Comparison of ENCODE assay signal across 8 mouse cellular contexts in the genomic region with DNA sequence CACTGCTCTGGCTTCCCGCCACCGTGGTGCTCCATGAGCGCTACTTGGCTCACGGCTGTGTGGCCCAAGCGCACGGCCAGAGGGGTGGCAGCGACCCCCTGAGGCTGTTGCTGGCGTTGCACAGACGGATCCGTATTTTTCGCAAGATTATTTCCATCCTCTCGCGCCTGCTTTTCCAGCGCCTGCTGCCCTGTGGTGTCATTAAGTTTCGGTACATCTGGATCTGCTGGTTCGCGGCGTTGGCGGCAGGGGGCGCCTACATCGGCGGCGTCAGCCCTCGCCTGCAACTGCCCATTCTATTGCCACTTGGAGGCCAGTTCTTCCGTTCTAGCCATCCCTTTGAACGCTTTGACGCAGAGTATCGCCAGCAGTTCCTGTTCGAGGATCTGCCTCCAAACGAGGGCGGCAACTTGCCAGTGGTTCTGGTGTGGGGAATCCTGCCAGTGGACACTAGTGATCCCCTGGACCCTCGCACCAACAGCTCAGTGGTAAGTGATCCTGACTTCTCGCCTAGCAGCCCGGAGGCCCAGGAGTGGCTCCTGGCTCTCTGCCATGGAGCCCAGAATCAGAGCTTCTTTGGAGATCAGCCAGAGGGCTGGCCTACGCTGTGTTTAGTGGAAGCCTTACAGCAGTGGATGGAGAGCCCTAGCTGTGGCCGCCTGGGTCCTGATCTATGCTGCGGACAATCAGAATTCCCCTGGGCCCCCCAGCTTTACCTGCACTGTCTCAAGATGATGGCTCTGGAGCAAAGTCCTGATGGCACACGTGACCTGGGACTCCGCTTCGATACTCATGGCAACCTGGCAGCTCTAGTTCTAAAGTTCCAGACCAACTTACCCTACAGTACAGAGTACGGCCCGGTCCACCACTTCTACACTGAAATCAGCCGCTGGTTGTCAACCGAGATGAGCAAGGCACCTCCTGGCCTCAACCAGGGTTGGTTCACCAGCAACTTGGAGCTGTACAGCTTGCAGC. TPM values are rescaled to one million over a fixed set of nuclear protein-coding genes. Genes with fewer than 3 reads are reported as not detected.
DNase-seq lines count a peak whose midpoint lies in the region; ATAC-seq lines count a peak whose summit lies in the region.

No protein-coding gene starts in this region.

- DNase-seq in A20 (ENCODE audit: low read depth, low spot score) = peak; percentile 52
- peak; percentile 84 for DNase-seq in adrenal gland, postnatal 10 days
- DNase-seq in embryonic facial prominence, embryonic 10.5 days (ENCODE audit: low spot score) = peak; percentile 80
- DNase-seq in heart, adult 11 months = peak; percentile 96
- DNase-seq in kidney, adult 11 months = peak; percentile 68

- no peak overlapping the region for H3K9ac ChIP-seq in limb, embryonic 15.5 days
- H3K9ac ChIP-seq in midbrain, embryonic 15.5 days = no peak overlapping the region
- H3K9ac ChIP-seq in stomach, embryonic 14.5 days (replicated peaks; ENCODE audit: low read depth, low read length) = no peak overlapping the region

- H3K27me3 ChIP-seq in embryonic facial prominence, embryonic 10.5 days (replicated peaks; ENCODE audit: low read depth, poor library complexity, severe bottlenecking) = peaks cover 48% of the 10 kb centered on the region
- H3K27me3 ChIP-seq in limb, embryonic 15.5 days = peaks cover 19% of the 10 kb centered on the region
- peaks cover 7% of the 10 kb centered on the region; the same call in 1 of the 2 replicates for H3K27me3 ChIP-seq in midbrain, embryonic 15.5 days (replicated peaks)
- H3K27me3 ChIP-seq in stomach, embryonic 14.5 days (ENCODE audit: control insufficient read depth, insufficient read depth, low read length) = no peaks in the 10 kb centered on the region

- no peak overlapping the region for H3K27ac ChIP-seq in embryonic facial prominence, embryonic 10.5 days (replicated peaks)
- H3K27ac ChIP-seq in limb, embryonic 15.5 days = no peak overlapping the region
- H3K27ac ChIP-seq in midbrain, embryonic 15.5 days = no peak overlapping the region
- no peak overlapping the region for H3K27ac ChIP-seq in stomach, embryonic 14.5 days (ENCODE audit: low read length)

- H3K9me3 ChIP-seq in embryonic facial prominence, embryonic 10.5 days = no peaks in the 10 kb centered on the region
- H3K9me3 ChIP-seq in limb, embryonic 15.5 days = no peaks in the 10 kb centered on the region
- H3K9me3 ChIP-seq in midbrain, embryonic 15.5 days = no peaks in the 10 kb centered on the region
- H3K9me3 ChIP-seq in stomach, embryonic 14.5 days (ENCODE audit: control insufficient read depth, low read depth, low read length) = no peaks in the 10 kb centered on the region

- peaks cover 9% of the 10 kb centered on the region for H3K4me1 ChIP-seq in embryonic facial prominence, embryonic 10.5 days
- peaks cover 9% of the 10 kb centered on the region for H3K4me1 ChIP-seq in limb, embryonic 15.5 days
- H3K4me1 ChIP-seq in midbrain, embryonic 15.5 days = peaks cover 8% of the 10 kb centered on the region; the same call in 1 of the 2 replicates
- H3K4me1 ChIP-seq in stomach, embryonic 14.5 days (ENCODE audit: control insufficient read depth, insufficient read depth, low read length) = no peaks in the 10 kb centered on the region; the same call in 1 of the 2 replicates

- H3K36me3 ChIP-seq in embryonic facial prominence, embryonic 10.5 days (replicated peaks) = no peaks in the 10 kb centered on the region
- no peaks in the 10 kb centered on the region for H3K36me3 ChIP-seq in limb, embryonic 15.5 days
- H3K36me3 ChIP-seq in midbrain, embryonic 15.5 days (replicated peaks) = peaks cover 49% of the 10 kb centered on the region
- H3K36me3 ChIP-seq in stomach, embryonic 14.5 days (ENCODE audit: control insufficient read depth, insufficient read depth, low read length) = no peaks in the 10 kb centered on the region

- 28% methylated on average over 44 of the region's 44 CpGs for WGBS in embryonic facial prominence, embryonic 10.5 days
- 23% methylated on average over 44 of the region's 44 CpGs for WGBS in limb, embryonic 15.5 days
- 25% methylated on average over 44 of the region's 44 CpGs for WGBS in midbrain, embryonic 15.5 days
- 24% methylated on average over 44 of the region's 44 CpGs for WGBS in stomach, embryonic 14.5 days

- H3K4me3 ChIP-seq in embryonic facial prominence, embryonic 10.5 days = peak overlapping the region; percentile 40
- peak overlapping the region; percentile 8; the same call in 1 of the 2 replicates for H3K4me3 ChIP-seq in limb, embryonic 15.5 days
- no peak overlapping the region for H3K4me3 ChIP-seq in midbrain, embryonic 15.5 days
- H3K4me3 ChIP-seq in stomach, embryonic 14.5 days (ENCODE audit: low read depth, low read length) = no peak overlapping the region

- peak overlapping the region; percentile 41 for H3K4me2 ChIP-seq in limb, embryonic 15.5 days
- H3K4me2 ChIP-seq in midbrain, embryonic 15.5 days = peak overlapping the region; percentile 24
- H3K4me2 ChIP-seq in stomach, embryonic 14.5 days (replicated peaks; ENCODE audit: low read depth, low read length) = peak overlapping the region; percentile 22

- peak; percentile 2; the same call in 1 of the 2 replicates for ATAC-seq in limb, embryonic 15.5 days (ENCODE audit: insufficient number of reproducible peaks, low FRiP score, low TSS enrichment, low read depth)
- peak; percentile 67 for ATAC-seq in midbrain, embryonic 15.5 days (replicated peaks)
- ATAC-seq in stomach, embryonic 14.5 days (ENCODE audit: insufficient number of reproducible peaks, insufficient read depth, low FRiP score, low read depth) = peak; percentile 47; the same call in 1 of the 2 replicates

RNA-seq across cellular contexts. Expression of a gene that starts 11.3 kb away (rescaled TPM):
- total RNA-seq in adrenal gland, postnatal 10 days (2021) = 10 to 100 TPM; 22.0 to 26.2 TPM
- polyA plus RNA-seq in embryonic facial prominence, embryonic 10.5 days (2016; fragmentation: Nextera tagmentation; extraction: Ambion mirVana) = 1.2 and 1.4 TPM in 2 replicates
- 0.09 and 0.28 TPM in 2 replicates for polyA plus RNA-seq in limb, embryonic 15.5 days (2015; fragmentation: Nextera tagmentation; extraction: Ambion mirVana)
- polyA plus RNA-seq in midbrain, embryonic 15.5 days (2015; fragmentation: Nextera tagmentation; extraction: Ambion mirVana) = 65.5 and 75.2 TPM in 2 replicates
- polyA plus RNA-seq in stomach, embryonic 14.5 days (2014; fragmentation: Nextera tagmentation; extraction: Ambion mirVana) = 2.1 and 2.8 TPM in 2 replicates

RNA-seq across cellular contexts. Expression of a gene that starts 18.3 kb away (rescaled TPM):
- not detected for total RNA-seq in adrenal gland, postnatal 10 days (2021)
- polyA plus RNA-seq in embryonic facial prominence, embryonic 10.5 days (2016; fragmentation: Nextera tagmentation; extraction: Ambion mirVana) = not detected in 2 replicates
- polyA plus RNA-seq in limb, embryonic 15.5 days (2015; fragmentation: Nextera tagmentation; extraction: Ambion mirVana) = 2.7 and 3.8 TPM in 2 replicates
- polyA plus RNA-seq in midbrain, embryonic 15.5 days (2015; fragmentation: Nextera tagmentation; extraction: Ambion mirVana) = not detected in 2 replicates
- polyA plus RNA-seq in stomach, embryonic 14.5 days (2014; fragmentation: Nextera tagmentation; extraction: Ambion mirVana) = 22.2 and 24.8 TPM in 2 replicates

RNA-seq across cellular contexts. Expression of a gene that starts 23.0 kb away (rescaled TPM):
- 10 to 100 TPM; 18.2 to 19.1 TPM for total RNA-seq in adrenal gland, postnatal 10 days (2021)
- 149 and 150 TPM in 2 replicates for polyA plus RNA-seq in embryonic facial prominence, embryonic 10.5 days (2016; fragmentation: Nextera tagmentation; extraction: Ambion mirVana)
- 75.5 and 79.6 TPM in 2 replicates for polyA plus RNA-seq in limb, embryonic 15.5 days (2015; fragmentation: Nextera tagmentation; extraction: Ambion mirVana)
- 17.7 and 20.9 TPM in 2 replicates for polyA plus RNA-seq in midbrain, embryonic 15.5 days (2015; fragmentation: Nextera tagmentation; extraction: Ambion mirVana)
- 103 and 105 TPM in 2 replicates for polyA plus RNA-seq in stomach, embryonic 14.5 days (2014; fragmentation: Nextera tagmentation; extraction: Ambion mirVana)

RNA-seq across cellular contexts. Expression of a gene that starts 28.4 kb away (rescaled TPM):
- total RNA-seq in adrenal gland, postnatal 10 days (2021) = 1 to 10 TPM; 3.2 to 5.5 TPM
- polyA plus RNA-seq in embryonic facial prominence, embryonic 10.5 days (2016; fragmentation: Nextera tagmentation; extraction: Ambion mirVana) = 0.29 and 0.41 TPM in 2 replicates
- polyA plus RNA-seq in limb, embryonic 15.5 days (2015; fragmentation: Nextera tagmentation; extraction: Ambion mirVana) = 3.1 and 3.4 TPM in 2 replicates
- 1.3 and 2.1 TPM in 2 replicates for polyA plus RNA-seq in midbrain, embryonic 15.5 days (2015; fragmentation: Nextera tagmentation; extraction: Ambion mirVana)
- 0.75 and 1.4 TPM in 2 replicates for polyA plus RNA-seq in stomach, embryonic 14.5 days (2014; fragmentation: Nextera tagmentation; extraction: Ambion mirVana)

RNA-seq across cellular contexts. Expression of a gene that starts 45.3 kb away (rescaled TPM):
- total RNA-seq in adrenal gland, postnatal 10 days (2021) = 10 to 100 TPM; 27.3 to 27.9 TPM
- polyA plus RNA-seq in embryonic facial prominence, embryonic 10.5 days (2016; fragmentation: Nextera tagmentation; extraction: Ambion mirVana) = 15.8 and 16.8 TPM in 2 replicates
- 18.1 and 19.8 TPM in 2 replicates for polyA plus RNA-seq in limb, embryonic 15.5 days (2015; fragmentation: Nextera tagmentation; extraction: Ambion mirVana)
- polyA plus RNA-seq in midbrain, embryonic 15.5 days (2015; fragmentation: Nextera tagmentation; extraction: Ambion mirVana) = 20.5 and 21.6 TPM in 2 replicates
- 33.0 and 33.5 TPM in 2 replicates for polyA plus RNA-seq in stomach, embryonic 14.5 days (2014; fragmentation: Nextera tagmentation; extraction: Ambion mirVana)

Comparison
In these comparisons a context has a peak if more than half of its experiments do, and no peak if none do; other contexts are left out.
1. H3K4me3 ChIP-seq: peak in embryonic facial prominence, embryonic 10.5 days (single experiment) and limb, embryonic 15.5 days (single experiment); none in midbrain, embryonic 15.5 days (single experiment) and stomach, embryonic 14.5 days (single experiment).
2. ATAC-seq: peak in every context shown above with its lines; median percentile 67 in midbrain, embryonic 15.5 days; 47 in stomach, embryonic 14.5 days; 2 in limb, embryonic 15.5 days.
3. RNA of a gene that starts 11.3 kb away (polyA plus RNA-seq): 65.5 to 75.2 TPM in midbrain, embryonic 15.5 days; 2.1 to 2.8 TPM in stomach, embryonic 14.5 days, 1.2 to 1.4 TPM in embryonic facial prominence, embryonic 10.5 days and 0.09 to 0.28 TPM in limb, embryonic 15.5 days; every median in the first group is over 10 times any median in the second.
4. Peak in every context shown above with its lines, with median percentiles within 50 percentile points of each other: DNase-seq and H3K4me2 ChIP-seq.